Mouse (Mus musculus): ENCODE results near the gene B3gnt3. TPM values are rescaled to one million over a fixed set of nuclear protein-coding genes. Genes with fewer than 3 reads are reported as not detected.
A peak's percentile ranks its signal among the peaks of the same experiment; 100 is the strongest.

B3gnt3 gene
- polyA plus RNA-seq, 1 experiment: 0.46 TPM

DNA sequence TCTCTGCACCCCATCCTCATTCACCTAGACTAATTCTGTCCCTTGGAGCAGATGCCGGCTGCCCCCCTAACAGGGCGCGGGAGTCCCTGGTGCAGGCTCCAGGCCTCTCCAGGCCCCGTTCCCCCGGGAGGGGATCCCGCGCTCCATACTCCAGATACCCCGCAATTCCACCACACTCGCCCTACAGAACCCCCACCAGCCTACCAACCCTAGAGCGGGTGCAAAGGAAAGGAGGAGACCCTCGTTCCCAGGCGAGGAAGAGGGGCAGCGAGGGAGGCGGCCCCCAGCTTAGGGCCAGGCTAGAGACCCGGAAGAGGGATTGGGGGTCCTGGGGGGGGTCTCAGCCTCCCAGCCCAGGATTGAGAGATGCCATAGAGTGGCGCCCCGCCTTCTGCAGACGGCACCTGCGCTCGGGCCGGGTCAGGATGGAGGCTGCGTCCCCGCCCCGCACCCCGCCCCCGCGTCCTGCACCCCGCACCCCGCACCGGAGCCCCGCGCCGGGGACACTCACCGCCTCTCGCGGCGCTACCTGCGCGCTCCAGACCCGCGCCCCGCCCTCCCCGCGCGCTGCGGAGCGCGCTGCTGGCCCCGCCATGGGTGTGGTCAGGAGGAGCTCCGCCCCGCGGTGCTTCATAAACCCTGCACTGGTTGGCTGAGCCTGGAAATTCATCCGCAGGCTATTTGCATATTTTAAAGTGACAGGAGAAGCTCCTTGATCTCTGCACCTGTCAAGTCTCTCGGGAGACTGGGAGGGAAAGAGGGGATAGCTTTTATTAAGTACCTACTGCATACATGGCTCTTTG lies 23.7 kb upstream of the B3gnt3 start, which contains the start of gene Fcho1:
Gene Fcho1 (minus strand): TSS at position 595 of the 803 bp plus-strand sequence.
- peak; percentile 97 for DNase-seq (ENCODE audit: low read depth)
- peak; percentile 85 for TF ChIP-seq POLR2A (IDR thresholded peaks at IDR 0.05; ENCODE audit: borderline replicate concordance, extremely low read depth, insufficient read depth, insufficient read length, poor library complexity, severe bottlenecking)
- no peak for TF ChIP-seq CTCF (IDR thresholded peaks at IDR 0.05; ENCODE audit: borderline replicate concordance, extremely low read depth, insufficient read depth, insufficient read length)

DNA sequence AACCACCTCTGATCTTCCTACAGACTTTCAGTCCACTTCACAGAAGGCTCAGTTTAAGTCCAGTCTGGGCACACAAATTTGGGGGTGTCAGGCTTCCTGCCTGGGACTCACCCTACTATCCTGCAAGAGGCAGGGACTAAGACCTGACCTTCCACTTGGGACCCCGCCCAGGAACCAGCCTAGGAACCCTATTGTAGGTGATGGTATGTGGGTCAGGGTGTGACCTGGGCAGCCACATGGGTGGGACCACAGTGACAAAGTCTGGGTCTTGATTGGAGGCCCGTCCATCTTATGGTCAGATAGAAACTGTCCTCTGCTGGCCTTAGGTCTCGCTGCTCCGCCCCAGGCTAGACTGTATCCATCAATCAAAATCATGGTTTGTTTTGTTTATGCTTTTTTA lies 22.8 kb upstream of the B3gnt3 start:
- DNase-seq (ENCODE audit: low read depth): no peak
- TF ChIP-seq CTCF (IDR thresholded peaks at IDR 0.05; ENCODE audit: borderline replicate concordance, extremely low read depth, insufficient read depth, insufficient read length): no peak
- no peak for TF ChIP-seq POLR2A (IDR thresholded peaks at IDR 0.05; ENCODE audit: borderline replicate concordance, extremely low read depth, insufficient read depth, insufficient read length, poor library complexity, severe bottlenecking)

DNA sequence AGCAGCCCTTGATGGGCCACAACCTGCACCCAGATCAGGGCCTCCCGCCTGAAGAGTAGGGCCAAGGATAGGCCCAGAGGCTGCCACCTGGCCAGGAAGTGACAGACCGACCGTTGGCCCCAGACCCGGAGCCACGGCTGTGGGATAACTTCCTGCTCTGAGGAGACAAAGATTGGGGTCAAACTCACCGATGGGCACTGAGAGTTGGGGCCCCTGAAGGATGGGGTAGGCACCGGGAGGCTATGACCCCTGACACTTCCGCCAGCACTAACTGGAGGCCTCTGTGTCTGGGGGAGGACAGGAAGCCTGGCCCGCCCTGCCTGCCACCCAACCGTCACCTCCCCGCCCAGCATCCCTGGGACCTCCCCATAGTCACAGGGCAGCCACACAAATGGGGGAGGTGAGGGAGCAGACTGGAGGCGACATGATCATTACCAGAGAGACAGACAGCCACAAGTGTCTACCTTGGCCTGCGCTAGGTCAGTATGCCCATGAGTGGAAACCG lies 21.5 kb upstream of the B3gnt3 start:
- no peak for DNase-seq (ENCODE audit: low read depth)
- no peak for TF ChIP-seq POLR2A (IDR thresholded peaks at IDR 0.05; ENCODE audit: borderline replicate concordance, extremely low read depth, insufficient read depth, insufficient read length, poor library complexity, severe bottlenecking)
- TF ChIP-seq CTCF (IDR thresholded peaks at IDR 0.05; ENCODE audit: borderline replicate concordance, extremely low read depth, insufficient read depth, insufficient read length): no peak

DNA sequence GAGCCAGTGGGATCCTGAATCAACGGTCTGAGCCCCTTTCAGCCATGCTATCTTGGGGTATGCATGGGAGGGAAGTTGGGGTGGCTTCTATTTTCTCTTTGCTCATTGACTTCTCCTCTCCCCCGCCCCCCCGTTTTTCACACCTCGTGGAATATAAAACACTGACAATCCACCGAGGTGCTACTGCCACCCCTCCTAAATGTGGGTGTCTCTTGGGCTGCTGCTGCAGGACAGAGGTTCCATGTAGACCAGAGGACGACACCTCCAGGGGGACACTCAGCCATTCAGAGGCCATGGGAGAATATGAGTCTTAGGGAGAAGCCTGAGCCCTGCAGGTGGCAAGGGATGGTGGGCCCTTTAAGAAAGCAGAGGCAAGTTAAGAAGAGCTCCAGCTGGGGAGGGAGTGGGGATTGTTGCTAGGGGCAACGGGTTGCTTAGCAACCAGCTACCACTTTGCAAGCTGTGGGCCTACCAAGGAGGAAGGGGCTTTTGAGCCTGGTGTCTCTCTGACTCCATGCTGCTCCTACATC lies 18.4 kb upstream of the B3gnt3 start:
- DNase-seq (ENCODE audit: low read depth): peak; percentile 98
- no peak for TF ChIP-seq CTCF (IDR thresholded peaks at IDR 0.05; ENCODE audit: borderline replicate concordance, extremely low read depth, insufficient read depth, insufficient read length)
- TF ChIP-seq POLR2A (IDR thresholded peaks at IDR 0.05; ENCODE audit: borderline replicate concordance, extremely low read depth, insufficient read depth, insufficient read length, poor library complexity, severe bottlenecking): no peak

DNA sequence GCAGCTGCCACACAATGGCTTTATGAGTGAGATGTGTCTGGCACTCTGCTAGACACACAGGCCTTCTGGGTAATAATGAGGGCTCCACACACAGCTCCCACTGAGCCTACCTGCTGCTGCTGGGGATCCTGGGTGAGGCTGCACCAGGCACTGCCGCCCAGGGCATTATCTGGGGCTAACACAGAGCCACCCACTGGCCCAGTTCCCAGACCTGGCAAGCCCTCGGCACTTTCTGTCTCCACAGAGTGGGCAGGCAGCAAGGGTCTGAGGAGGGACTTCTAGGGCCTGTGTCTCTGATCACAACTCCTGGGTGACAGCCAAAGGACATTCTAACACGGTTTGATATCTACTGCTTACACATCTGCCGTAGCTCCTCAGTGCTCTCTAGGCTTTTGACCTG lies 17.6 kb upstream of the B3gnt3 start:
- TF ChIP-seq POLR2A (IDR thresholded peaks at IDR 0.05; ENCODE audit: borderline replicate concordance, extremely low read depth, insufficient read depth, insufficient read length, poor library complexity, severe bottlenecking) (no peak), CTCF (IDR thresholded peaks at IDR 0.05; ENCODE audit: borderline replicate concordance, extremely low read depth, insufficient read depth, insufficient read length) (no peak)
- peak; percentile 88 for DNase-seq (ENCODE audit: low read depth)

DNA sequence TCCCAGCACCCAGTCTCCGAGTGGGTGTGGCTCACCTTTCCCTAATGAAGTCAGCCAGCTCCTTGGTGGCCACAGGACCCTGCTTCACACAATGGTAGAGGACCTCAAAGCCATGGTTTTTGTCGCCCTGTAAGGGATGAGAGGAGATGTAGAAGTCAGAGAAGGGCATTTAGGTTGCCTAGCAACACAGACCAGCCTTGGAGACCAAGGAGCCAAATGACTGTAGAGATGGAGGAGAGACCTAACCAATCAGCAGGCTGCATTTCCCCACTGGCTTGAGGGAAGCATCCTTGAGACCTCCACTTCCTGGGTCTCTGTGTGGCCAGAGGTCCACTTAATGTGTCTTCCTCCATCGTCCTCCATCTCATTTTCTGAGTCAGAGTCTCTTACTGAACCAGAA lies 16.7 kb upstream of the B3gnt3 start:
- TF ChIP-seq CTCF (IDR thresholded peaks at IDR 0.05; ENCODE audit: borderline replicate concordance, extremely low read depth, insufficient read depth, insufficient read length) (no peak), POLR2A (IDR thresholded peaks at IDR 0.05; ENCODE audit: borderline replicate concordance, extremely low read depth, insufficient read depth, insufficient read length, poor library complexity, severe bottlenecking) (no peak)
- peak; percentile 47 for DNase-seq (ENCODE audit: low read depth)

DNA sequence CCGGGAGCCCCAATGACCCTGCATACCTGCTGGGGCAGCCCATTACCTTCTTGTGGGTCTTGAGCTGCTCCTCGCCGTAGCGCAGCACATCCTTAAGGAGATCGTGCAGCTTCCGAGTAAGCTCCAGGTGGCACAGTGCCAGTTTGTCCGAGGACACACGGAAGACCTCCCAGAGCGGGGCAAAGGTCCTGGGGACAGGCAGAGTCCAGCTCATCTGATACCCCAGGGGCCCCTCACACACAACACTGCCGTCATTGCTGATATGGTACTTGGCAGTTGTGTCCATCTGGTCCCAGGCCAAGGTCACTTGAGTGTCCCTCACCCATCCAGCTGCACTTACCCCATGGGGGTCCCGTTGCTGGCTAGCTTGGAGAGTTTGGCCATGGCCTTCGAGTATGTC lies 15.5 kb upstream of the B3gnt3 start:
- no peak for DNase-seq (ENCODE audit: low read depth)
- TF ChIP-seq CTCF (IDR thresholded peaks at IDR 0.05; ENCODE audit: borderline replicate concordance, extremely low read depth, insufficient read depth, insufficient read length) (no peak), POLR2A (IDR thresholded peaks at IDR 0.05; ENCODE audit: borderline replicate concordance, extremely low read depth, insufficient read depth, insufficient read length, poor library complexity, severe bottlenecking) (no peak)

DNA sequence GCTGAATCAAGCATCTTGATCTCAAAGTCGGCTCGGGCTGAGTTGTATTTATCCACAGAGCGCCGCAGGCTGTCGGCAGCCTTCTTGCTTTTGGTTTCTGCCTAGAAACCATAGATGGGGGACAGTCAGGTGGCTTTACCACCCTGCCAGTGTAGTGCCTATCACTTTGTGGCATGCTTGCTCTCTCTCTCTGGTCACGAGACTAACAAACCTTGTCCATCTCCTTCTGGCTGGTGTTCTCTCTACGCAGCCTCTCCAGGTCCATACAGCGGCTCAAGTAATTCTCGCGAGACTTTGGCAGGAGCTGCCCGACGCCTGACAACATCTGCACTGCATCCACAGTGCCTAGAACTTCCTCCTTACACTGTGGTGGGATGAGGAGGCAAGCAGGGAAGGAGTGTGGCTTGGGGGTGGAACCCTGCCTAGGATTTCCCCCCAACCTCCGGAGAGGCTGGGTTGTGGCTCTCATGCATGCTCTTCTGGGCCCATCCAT lies 15.0 kb upstream of the B3gnt3 start:
- no peak for DNase-seq (ENCODE audit: low read depth)
- TF ChIP-seq CTCF (IDR thresholded peaks at IDR 0.05; ENCODE audit: borderline replicate concordance, extremely low read depth, insufficient read depth, insufficient read length) (no peak), POLR2A (IDR thresholded peaks at IDR 0.05; ENCODE audit: borderline replicate concordance, extremely low read depth, insufficient read depth, insufficient read length, poor library complexity, severe bottlenecking) (no peak)

DNA sequence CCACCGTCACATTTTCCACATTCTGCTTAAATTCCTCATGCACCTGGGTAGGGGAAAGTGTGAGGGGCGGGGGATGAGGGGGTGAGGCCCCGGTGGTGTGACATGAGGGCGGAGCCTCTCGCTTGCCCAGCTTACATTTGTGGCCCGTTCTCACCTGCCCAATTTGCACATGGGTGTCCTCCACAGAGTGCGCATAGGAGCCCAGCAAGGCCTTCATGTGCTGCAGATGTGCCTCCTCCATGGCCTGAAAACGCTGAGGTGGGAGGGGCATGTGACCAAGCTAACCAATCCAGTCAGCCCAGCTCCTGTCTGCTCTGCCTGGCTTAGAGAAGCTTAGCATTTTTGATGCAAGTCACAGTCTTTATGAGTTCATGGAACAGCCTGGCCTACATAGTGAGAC lies 13.9 kb upstream of the B3gnt3 start:
- no peak for DNase-seq (ENCODE audit: low read depth)
- TF ChIP-seq POLR2A (IDR thresholded peaks at IDR 0.05; ENCODE audit: borderline replicate concordance, extremely low read depth, insufficient read depth, insufficient read length, poor library complexity, severe bottlenecking) (no peak), CTCF (IDR thresholded peaks at IDR 0.05; ENCODE audit: borderline replicate concordance, extremely low read depth, insufficient read depth, insufficient read length) (no peak)

DNA sequence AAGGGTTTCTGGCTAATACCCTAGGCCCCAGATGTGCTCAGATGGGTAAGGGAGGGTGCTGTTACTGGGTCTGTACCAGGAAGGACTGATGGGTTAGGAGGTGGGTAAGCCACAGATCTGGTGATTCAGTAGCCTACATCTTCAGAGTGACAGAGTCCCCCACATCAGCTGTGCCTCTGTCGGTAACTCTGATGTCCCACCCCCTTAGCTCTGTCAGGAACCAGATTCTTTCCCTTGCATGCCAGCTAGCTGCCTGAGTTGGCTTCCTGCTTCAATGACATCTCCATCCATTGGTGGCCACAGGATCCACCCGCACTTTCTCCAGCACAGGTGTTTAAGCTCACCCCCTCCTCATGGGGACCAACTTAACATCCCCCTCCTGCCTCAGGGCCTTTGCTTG lies 10.0 kb upstream of the B3gnt3 start:
- TF ChIP-seq CTCF (IDR thresholded peaks at IDR 0.05; ENCODE audit: borderline replicate concordance, extremely low read depth, insufficient read depth, insufficient read length): no peak
- no peak for TF ChIP-seq POLR2A (IDR thresholded peaks at IDR 0.05; ENCODE audit: borderline replicate concordance, extremely low read depth, insufficient read depth, insufficient read length, poor library complexity, severe bottlenecking)
- no peak for DNase-seq (ENCODE audit: low read depth)

DNA sequence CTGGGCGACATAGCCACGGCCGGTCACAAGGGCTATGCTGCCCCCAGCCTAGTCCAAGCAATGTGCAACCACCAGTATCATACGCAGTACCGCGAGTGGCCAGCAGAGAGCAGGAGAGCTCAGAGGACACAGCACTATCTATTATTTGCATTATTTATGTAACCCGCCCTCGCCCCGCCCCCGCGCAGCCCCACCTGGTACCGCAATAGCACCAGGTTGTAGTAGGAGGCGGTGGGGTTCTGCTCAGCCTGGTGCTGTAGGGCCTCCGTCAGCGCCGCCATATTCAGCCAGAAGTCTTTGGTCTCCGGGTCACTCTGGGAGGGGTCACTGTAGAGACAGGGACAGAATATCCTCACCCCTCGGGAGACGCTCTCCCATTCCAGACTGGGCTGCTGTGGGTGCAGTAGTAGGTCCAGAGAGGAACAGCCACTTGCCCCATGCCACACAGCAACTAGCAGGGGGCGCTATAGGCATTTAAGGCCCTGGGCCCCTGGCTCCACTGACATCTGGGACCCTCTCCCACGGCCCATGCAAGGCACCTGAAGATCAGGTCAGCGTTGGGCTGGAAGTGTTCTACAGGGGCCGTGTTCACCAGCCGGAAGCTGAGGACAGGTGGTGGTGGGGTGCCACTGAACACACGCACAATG lies 8.3 kb upstream of the B3gnt3 start:
- DNase-seq (ENCODE audit: low read depth): peak; percentile 85
- TF ChIP-seq CTCF (IDR thresholded peaks at IDR 0.05; ENCODE audit: borderline replicate concordance, extremely low read depth, insufficient read depth, insufficient read length) (peak; percentile 82), POLR2A (IDR thresholded peaks at IDR 0.05; ENCODE audit: borderline replicate concordance, extremely low read depth, insufficient read depth, insufficient read length, poor library complexity, severe bottlenecking) (no peak)

All from brain, embryonic 14.5 days (tissue).